Mouse (Mus musculus) megakaryocyte, embryonic 14.5 days (primary cell): Measurements from ENCODE around the gene Plppr3.

ENCODE experiments used
- FLI1 ChIP-seq: IDR thresholded peaks from 2 replicates; pipeline ENCODE4 v1.6.1; 2012; ENCODE audit warnings: low read length, inconsistent platforms, mixed read lengths
- GATA1 ChIP-seq: IDR thresholded peaks from 3 replicates; pipeline ENCODE4 v1.6.1; 2012; ENCODE audit warnings: mixed read lengths, low read length, inconsistent platforms, borderline replicate concordance

DNA sequence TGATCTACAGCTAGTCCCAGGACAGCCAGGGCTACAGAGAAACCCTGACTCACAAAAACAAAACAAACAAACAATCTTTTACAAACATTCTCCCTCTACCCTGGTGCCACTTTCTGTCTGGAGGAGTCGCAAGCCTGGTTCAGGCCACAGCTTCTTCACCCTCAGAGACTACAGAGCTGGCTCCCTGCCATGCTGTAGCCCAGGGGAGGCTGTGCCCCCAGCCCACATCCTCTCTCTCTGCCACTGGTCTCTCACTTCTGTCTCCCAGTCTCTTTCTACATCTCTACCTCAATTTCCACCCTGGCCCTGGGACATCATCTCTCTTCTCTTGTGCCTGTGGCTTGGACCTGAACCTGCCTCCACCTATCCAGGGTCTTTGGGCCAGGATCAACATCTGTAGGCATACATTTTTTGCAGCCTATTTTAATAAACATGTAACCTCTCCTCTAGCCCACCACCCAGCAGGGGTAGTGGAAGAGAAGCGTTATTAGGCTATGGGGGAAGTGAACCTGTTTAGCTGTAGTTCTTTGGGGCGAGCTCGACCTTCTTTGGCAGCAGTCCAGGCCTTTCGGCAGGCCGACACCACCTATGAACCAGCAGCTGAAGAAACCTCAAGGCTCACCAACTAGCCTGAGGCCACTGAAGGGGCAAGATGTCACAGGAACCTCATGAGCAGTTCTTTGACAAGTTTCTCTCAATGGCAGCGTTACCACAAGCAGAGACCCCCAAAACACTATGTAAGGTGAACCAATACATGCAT is 42.2 kb downstream of the Plppr3 start:
- TF ChIP-seq FLI1 (no peak), GATA1 (no peak)
